In genomic region chr16:19972736-19973350, GRCm38 (mm10) we compare ENCODE assay signal across 26 mouse cellular contexts. TPM values are rescaled to one million over a fixed set of nuclear protein-coding genes. Genes with fewer than 3 reads are reported as not detected.
A peak's percentile ranks its signal among the peaks of the same experiment; 100 is the strongest.
DNase-seq lines count a peak whose midpoint lies in the region; ATAC-seq and TF ChIP-seq lines count a peak whose summit lies in the region.
"Had no signal": no experiment of that assay in that cellular context is flagged by ENCODE, and none has a peak within 500 bp of the region (broad histone marks: within the 10 kb centered on the region; RNA-seq: fewer than 3 reads in every experiment).

No protein-coding gene starts in this region.

- TF ChIP-seq RAD21 in CH12.LX (IDR thresholded peaks at IDR 0.05; ENCODE audit: low read depth, low read length), result no peak

- H3K9ac ChIP-seq in CH12.LX (ENCODE audit: insufficient read depth, low read depth), result no peak overlapping the region
- H3K9ac ChIP-seq: heart, embryonic 12.5 days; hindbrain, embryonic 13.5 days; kidney, embryonic 15.5 days; liver, embryonic 15.5 days; lung, embryonic 15.5 days had no signal

- H3K9me3 ChIP-seq in megakaryocyte, embryonic 14.5 days, result 0 out of 2 replicates have a peak, but pooled peaks cover 4% of the 10 kb centered on the region
- peaks cover 11% of the 10 kb centered on the region for H3K9me3 ChIP-seq in CH12.LX (replicated peaks; ENCODE audit: low read length)
- H3K9me3 ChIP-seq: hindbrain, embryonic 13.5 days; kidney, embryonic 15.5 days; liver, embryonic 15.5 days; lung, embryonic 15.5 days; midbrain, embryonic 10.5 days had no signal

- TF ChIP-seq CTCF in kidney, adult 2 months (conservative IDR thresholded peaks at IDR 0.05; ENCODE audit: insufficient read depth, insufficient read length, low read depth, low read length), result no peak
- no peak for TF ChIP-seq CTCF in CH12.LX (conservative IDR thresholded peaks at IDR 0.05 in 1 of 2, IDR thresholded peaks at IDR 0.05 in 1 of 2; ENCODE audit: low read depth in 2 of 2, low read length in 2 of 2)

- DNase-seq in kidney, adult 2 months, result peak; percentile 59
- no peak for DNase-seq in kidney, postnatal 25 days
- DNase-seq in CH12.LX (ENCODE audit: extremely low read depth), result peak; percentile 79
- DNase-seq in lung, postnatal 10 days, result no peak
- DNase-seq in testis, postnatal 10 days (ENCODE audit: low spot score), result no peak
- DNase-seq: adrenal gland, adult 8-10 months; cerebellum, adult 11 months; cerebellum, postnatal 10 days; heart, postnatal 4 days; liver; right cerebral cortex, adult 18-20 months; thymus, adult 18-20 months; thymus, postnatal 25 days had no signal

- no peak for TF ChIP-seq POLR2A in kidney, adult 2 months (IDR thresholded peaks at IDR 0.05; ENCODE audit: low read depth, low read length)
- no peak for TF ChIP-seq POLR2A in CH12.LX (IDR thresholded peaks at IDR 0.05; ENCODE audit: low read depth, low read length)

- H3K27me3 ChIP-seq in kidney, adult 2 months (replicated peaks; ENCODE audit: control insufficient read depth, insufficient read depth, low read length), result no peaks in the 10 kb centered on the region
- no peaks in the 10 kb centered on the region for H3K27me3 ChIP-seq in megakaryocyte, embryonic 14.5 days (replicated peaks)
- no peaks in the 10 kb centered on the region for H3K27me3 ChIP-seq in CH12.LX (replicated peaks)
- H3K27me3 ChIP-seq: heart, embryonic 12.5 days; hindbrain, embryonic 13.5 days; kidney, embryonic 15.5 days; liver, embryonic 15.5 days; lung, embryonic 15.5 days had no signal

- in situ Hi-C loops in CH12.LX (cut with MboI; ENCODE audit: low pct_ligation_motif_present, low pct_unique_long_range_greater_than_20kb, low sequenced_read_pairs), result loop anchor here (10.0 kb wide), 1 partner anchor 122 kb away; the partner anchor contains the start of gene Klhl24

- no peak for ATAC-seq in megakaryocyte, adult 5-6 weeks (ENCODE audit: poor library complexity, severe bottlenecking)
- ATAC-seq: forebrain, embryonic 16.5 days; intestine, embryonic 16.5 days; midbrain, embryonic 16.5 days had no signal

- dilution Hi-C loops in CH12.LX (cut with MboI; ENCODE audit: extremely low pct_ligation_motif_present, extremely low pct_unique_long_range_greater_than_20kb, low sequenced_read_pairs), result no loop called here

- H3K4me3 ChIP-seq in kidney, adult 2 months (ENCODE audit: insufficient read depth, low read depth, low read length), result no peak overlapping the region
- H3K4me3 ChIP-seq in megakaryocyte, embryonic 14.5 days (replicated peaks), result peak overlapping the region; percentile 75
- H3K4me3 ChIP-seq in CH12.LX (replicated peaks in 1 of 3; ENCODE audit: low read depth in 2 of 3, low read length in 2 of 3, poor library complexity in 1 of 3), result no peak overlapping the region
- H3K4me3 ChIP-seq in macrophage (ENCODE audit: inconsistent target), result no peak overlapping the region
- H3K4me3 ChIP-seq: erythroblast, embryonic 14.5 days; heart, embryonic 12.5 days; hindbrain, embryonic 13.5 days; kidney, embryonic 15.5 days; liver, embryonic 15.5 days; lung, embryonic 15.5 days; midbrain, embryonic 10.5 days had no signal

- H3K27ac ChIP-seq in kidney, adult 2 months (ENCODE audit: insufficient read depth, low read depth, low read length), result no peak overlapping the region
- no peak overlapping the region for H3K27ac ChIP-seq in CH12.LX (ENCODE audit: insufficient read depth, low read depth)
- H3K27ac ChIP-seq in macrophage, result peak overlapping the region; percentile 22
- H3K27ac ChIP-seq: hindbrain, embryonic 13.5 days; kidney, embryonic 15.5 days; liver, embryonic 15.5 days; lung, embryonic 15.5 days; midbrain, embryonic 10.5 days had no signal

- H3K4me2 ChIP-seq in CH12.LX (ENCODE audit: insufficient read depth, low read depth, poor library complexity, severe bottlenecking), result no peak overlapping the region
- H3K4me2 ChIP-seq: heart, embryonic 12.5 days; hindbrain, embryonic 13.5 days; kidney, embryonic 15.5 days; liver, embryonic 15.5 days; lung, embryonic 15.5 days had no signal

- H3K79me2 ChIP-seq in CH12.LX (replicated peaks; ENCODE audit: control insufficient read depth, extremely low read depth, insufficient read depth, poor library complexity, severe bottlenecking) (no peaks in the 10 kb centered on the region), macrophage (ENCODE audit: inconsistent target) (peaks cover 73% of the 10 kb centered on the region)

- TF ChIP-seq EP300 in CH12.LX (IDR thresholded peaks at IDR 0.05; ENCODE audit: low read length), result peak; percentile 48; the same call in 1 of the 2 replicates

- H3K36me3 ChIP-seq in kidney, adult 2 months (ENCODE audit: control insufficient read depth, insufficient read depth, low read length), result no peaks in the 10 kb centered on the region
- peaks cover 90% of the 10 kb centered on the region for H3K36me3 ChIP-seq in megakaryocyte, embryonic 14.5 days (replicated peaks; ENCODE audit: low read length)
- H3K36me3 ChIP-seq in CH12.LX (replicated peaks in 1 of 2; ENCODE audit: control insufficient read depth in 1 of 2, insufficient read depth in 1 of 2, low read length in 1 of 2) (peaks cover 0 to 32% of the 10 kb centered on the region in 2 experiments), macrophage (ENCODE audit: inconsistent target) (no peaks in the 10 kb centered on the region)
- H3K36me3 ChIP-seq: hindbrain, embryonic 13.5 days; kidney, embryonic 15.5 days; liver, embryonic 15.5 days; lung, embryonic 15.5 days; midbrain, embryonic 10.5 days had no signal

- H3K4me1 ChIP-seq in kidney, adult 2 months (ENCODE audit: control insufficient read depth, insufficient read depth, low read length), result peaks cover 11% of the 10 kb centered on the region
- H3K4me1 ChIP-seq in megakaryocyte, embryonic 14.5 days, result peaks cover 99% of the 10 kb centered on the region
- H3K4me1 ChIP-seq in CH12.LX (ENCODE audit: control insufficient read depth in 1 of 2, insufficient read depth in 2 of 2), result peaks cover 3 to 75% of the 10 kb centered on the region in 2 experiments
- H3K4me1 ChIP-seq: hindbrain, embryonic 13.5 days; kidney, embryonic 15.5 days; midbrain, embryonic 10.5 days had no signal

TF ChIP-seq in CH12.LX, 34 proteins besides CTCF, POLR2A, EP300 and RAD21:
- TF ChIP-seq ZNF384 (IDR thresholded peaks at IDR 0.05; ENCODE audit: low read depth, low read length) (no peak; the same call in 1 of the 2 replicates), KAT2A (IDR thresholded peaks at IDR 0.05; ENCODE audit: insufficient replicate concordance, low read length) (0 out of 2 replicates have a peak, but pooled peaks have one; percentile 14), CHD2 (IDR thresholded peaks at IDR 0.05; ENCODE audit: low read length) (0 out of 2 replicates have a peak, but pooled peaks have one; percentile 10), BHLHE40 (IDR thresholded peaks at IDR 0.05; ENCODE audit: low read depth, low read length) (peak; percentile 65), GABPA (IDR thresholded peaks at IDR 0.05; ENCODE audit: insufficient replicate concordance, low read depth, low read length) (no peak), MYC (IDR thresholded peaks at IDR 0.05; ENCODE audit: low read depth, low read length) (0 out of 2 replicates have a peak, but pooled peaks have one; percentile 46), USF1 (IDR thresholded peaks at IDR 0.05; ENCODE audit: low read depth, low read length) (no peak), MEF2A (IDR thresholded peaks at IDR 0.05; ENCODE audit: borderline replicate concordance, low read depth, low read length) (0 out of 2 replicates have a peak, but pooled peaks have one; percentile 22), ELF1 (IDR thresholded peaks at IDR 0.05; ENCODE audit: low read depth, low read length) (no peak), MAX (IDR thresholded peaks at IDR 0.05; ENCODE audit: low read length) (peak; percentile 68), SIN3A (IDR thresholded peaks at IDR 0.05; ENCODE audit: low read length) (0 out of 2 replicates have a peak, but pooled peaks have one; percentile 23), IRF4 (IDR thresholded peaks at IDR 0.05; ENCODE audit: low read depth, low read length) (no peak)

RNA-seq across cellular contexts. Expression of gene Klhl6, which starts 10.0 kb away (rescaled TPM):
- 4.1 and 5.2 TPM in 2 replicates for polyA plus RNA-seq in kidney, adult 2 months (2012; rRNA removed)
- 1.6 and 16.0 TPM in 2 replicates for polyA plus RNA-seq in megakaryocyte, embryonic 14.5 days (2012; ENCODE audit: insufficient read depth, low replicate concordance)
- total RNA-seq in megakaryocyte, adult 5-6 weeks (2015), result 68.4 and 71.2 TPM in 2 replicates
- total RNA-seq in megakaryocyte, adult 5-6 weeks (2017), result 106 and 107 TPM in 2 replicates
- total RNA-seq in CH12.LX (2012; rRNA removed), result 36.9 and 39.2 TPM in 2 replicates
- total RNA-seq in CH12.LX (2014; rRNA removed), result 66.8 and 71.8 TPM in 2 replicates
- polyA plus RNA-seq in CH12.LX (2012; ENCODE audit: insufficient read length, low read depth), result 65.0 and 70.2 TPM in 2 replicates
- total RNA-seq in macrophage (2018; cell fraction: chromatin; rRNA removed), result 10 to 100 TPM in 18 of 26 experiments, 1 to 10 TPM in 8; 1.2 to 51.3 (median 25.3) TPM
- total RNA-seq in macrophage (2018; cell fraction: cytosol; rRNA removed), result 10 to 100 TPM in 24 of 26 experiments, 1 to 10 TPM in 2; 7.7 to 25.4 (median 20.9) TPM
- total RNA-seq in macrophage (2018; cell fraction: nucleus; rRNA removed), result 10 to 100 TPM in 19 of 26 experiments, 1 to 10 TPM in 7; 1.8 to 43.7 (median 19.7) TPM
- polyA plus RNA-seq in macrophage (2018), result 15.2 to 25.6 TPM (median 16.3 TPM) in 3 replicates
- polyA plus RNA-seq: erythroblast, embryonic 14.5 days had no signal

Comparison
In these comparisons a context has a peak if more than half of its experiments do, and no peak if none do; other contexts are left out.
1. DNase-seq: peak in kidney, adult 2 months (single experiment) and CH12.LX (single experiment); none in kidney, postnatal 25 days (0 of 2), lung, postnatal 10 days (single experiment) and testis, postnatal 10 days (single experiment).